Mouse (Mus musculus): Measurements from ENCODE around the gene Olfr1199.

DNA sequence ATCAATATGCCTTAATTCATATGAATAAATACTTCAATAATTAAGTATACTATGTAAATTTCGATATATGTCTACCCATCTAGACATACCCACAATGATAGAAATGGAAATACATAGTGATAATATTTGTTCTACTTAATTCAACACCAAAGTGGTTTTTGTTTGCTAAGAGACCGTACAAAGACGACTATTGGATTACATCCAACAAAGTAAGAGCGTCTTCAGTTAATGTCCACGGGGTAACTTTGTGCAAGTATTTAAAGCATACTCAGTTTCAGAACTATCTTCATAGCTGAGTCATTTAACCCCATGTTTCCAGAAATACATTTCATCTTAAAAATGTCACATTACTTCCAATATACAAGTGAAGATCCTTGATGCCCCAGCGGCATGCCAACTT is 32.5 kb upstream of the Olfr1199 start, which contains the start of gene Olfr1201:
- no peak for TF ChIP-seq CTCF (IDR thresholded peaks at IDR 0.05; ENCODE audit: extremely low read depth, insufficient read depth, insufficient read length, insufficient replicate concordance)
- TF ChIP-seq POLR2A (IDR thresholded peaks at IDR 0.05; ENCODE audit: low read depth, low read length), result no peak
